In genomic region chr8:122667854-122668253, GRCm38 (mm10) we compare ENCODE assay signal across 13 mouse cellular contexts. TPM values are rescaled to one million over a fixed set of nuclear protein-coding genes. Genes with fewer than 3 reads are reported as not detected.
DNase-seq lines count a peak whose midpoint lies in the region; ATAC-seq and TF ChIP-seq lines count a peak whose summit lies in the region.
"Had no signal": no experiment of that assay in that cellular context is flagged by ENCODE, and none has a peak within 500 bp of the region (broad histone marks: within the 10 kb centered on the region; RNA-seq: fewer than 3 reads in every experiment).

No protein-coding gene starts in this region.

- H3K27ac ChIP-seq in kidney, embryonic 16.5 days (ENCODE audit: low read length) = no peak overlapping the region

- no peak overlapping the region for H3ac ChIP-seq in C2C12 (ENCODE audit: control insufficient read depth, insufficient read length, low read depth)

- H3K9me3 ChIP-seq in kidney, embryonic 16.5 days (ENCODE audit: low read length) = no peaks in the 10 kb centered on the region
- H3K9me3 ChIP-seq: hindbrain, embryonic 15.5 days; limb, embryonic 12.5 days had no signal

- H3K27me3 ChIP-seq in kidney, embryonic 16.5 days (ENCODE audit: insufficient read depth, low read length) = peaks cover 16% of the 10 kb centered on the region; the same call in 1 of the 2 replicates
- H3K27me3 ChIP-seq in C2C12 (ENCODE audit: control insufficient read depth, insufficient read depth, insufficient read length) = peaks cover 60% of the 10 kb centered on the region
- H3K27me3 ChIP-seq: hindbrain, embryonic 15.5 days had no signal

- DNase-seq in kidney, adult 11 months = peak; percentile 36
- DNase-seq in adrenal gland, postnatal 10 days = peak; percentile 50
- peak; percentile 54 to 69 for DNase-seq in layer of hippocampus, adult 8-10 months (ENCODE audit: low spot score in 2 of 2)
- no peak for DNase-seq in ovary, postnatal 10 days (ENCODE audit: low spot score)
- DNase-seq: lung, postnatal 10 days had no signal

- H3K4me2 ChIP-seq in kidney, embryonic 16.5 days (replicated peaks; ENCODE audit: low read depth, low read length) = no peak overlapping the region
- H3K4me2 ChIP-seq: hindbrain, embryonic 15.5 days; limb, embryonic 12.5 days had no signal

- H3K4me1 ChIP-seq in kidney, embryonic 16.5 days (ENCODE audit: insufficient read depth, low read length) = peaks cover 39% of the 10 kb centered on the region

- 78% methylated on average over 11 of the region's 11 CpGs for WGBS in kidney, embryonic 16.5 days

- H3K9ac ChIP-seq in kidney, embryonic 16.5 days (replicated peaks; ENCODE audit: low read length) = no peak overlapping the region; the same call in 1 of the 2 replicates
- H3K9ac ChIP-seq: hindbrain, embryonic 15.5 days; limb, embryonic 12.5 days had no signal

- TF ChIP-seq CTCF in C2C12 (IDR thresholded peaks at IDR 0.05; ENCODE audit: control insufficient read depth, insufficient read depth, insufficient read length) = no peak

- no peak for ATAC-seq in kidney, embryonic 16.5 days (ENCODE audit: low FRiP score, low TSS enrichment)
- no peak for ATAC-seq in granulocyte monocyte progenitor cell, adult 5-6 weeks (replicated peaks; ENCODE audit: poor library complexity, severe bottlenecking)

- no peaks in the 10 kb centered on the region for H3K36me3 ChIP-seq in kidney, embryonic 16.5 days (ENCODE audit: insufficient read depth, low read length)
- no peaks in the 10 kb centered on the region for H3K36me3 ChIP-seq in C2C12 (ENCODE audit: control insufficient read depth, insufficient read depth)
- H3K36me3 ChIP-seq: hindbrain, embryonic 15.5 days; limb, embryonic 12.5 days had no signal

- H3K4me3 ChIP-seq in kidney, embryonic 16.5 days (ENCODE audit: low read length) = no peak overlapping the region
- H3K4me3 ChIP-seq in C2C12 (ENCODE audit: insufficient read depth, poor library complexity, severe bottlenecking) = no peak overlapping the region
- H3K4me3 ChIP-seq: hindbrain, embryonic 15.5 days; limb, embryonic 12.5 days had no signal

- H3K79me3 ChIP-seq in C2C12 (ENCODE audit: low read depth) = no peaks in the 10 kb centered on the region

- H3K79me2 ChIP-seq in C2C12 (ENCODE audit: control insufficient read depth, insufficient read depth) = no peaks in the 10 kb centered on the region

TF ChIP-seq in C2C12, 6 proteins besides CTCF, POLR2A, EP300 and RAD21:
- TF ChIP-seq CEBPB (IDR thresholded peaks at IDR 0.05; ENCODE audit: low read depth) (no peak), MYOD1 (IDR thresholded peaks at IDR 0.05; ENCODE audit: control insufficient read depth, insufficient read length, low read depth) (peak; percentile 29), MAX (IDR thresholded peaks at IDR 0.05) (peak; percentile 8)
TF ChIP-seq in C2C12: peak in this region for 2.

RNA-seq across cellular contexts. Expression of gene Cbfa2t3, which starts 31.1 kb away (rescaled TPM):
- 3.5 and 4.5 TPM in 2 replicates for polyA plus RNA-seq in kidney, embryonic 16.5 days (2015; fragmentation: Nextera tagmentation; extraction: Ambion mirVana)
- polyA plus RNA-seq in C2C12 (2012; fragmentation: generic; extraction: Trizol) = 0.15 TPM
- 10 to 100 TPM; 12.0 to 14.3 TPM for total RNA-seq in adrenal gland, postnatal 10 days (2021)
- total RNA-seq in layer of hippocampus, adult 8-10 months (2022) = 10 to 100 TPM; 30.0 to 39.0 (median 37.0) TPM
- 35.4 and 37.7 TPM in 2 replicates for total RNA-seq in granulocyte monocyte progenitor cell, adult 5-6 weeks (2014; fragmentation: Nextera tagmentation)
- total RNA-seq in granulocyte monocyte progenitor cell, adult 5-6 weeks (2017) = 8.3 and 16.0 TPM in 2 replicates

RNA-seq across cellular contexts. Expression of gene Pabpn1l, which starts 45.3 kb away (rescaled TPM):
- polyA plus RNA-seq in kidney, embryonic 16.5 days (2015; fragmentation: Nextera tagmentation; extraction: Ambion mirVana) = 0.15 and 0.19 TPM in 2 replicates
- polyA plus RNA-seq in C2C12 (2012; fragmentation: generic; extraction: Trizol) = not detected
- not detected for total RNA-seq in adrenal gland, postnatal 10 days (2021)
- not detected for total RNA-seq in layer of hippocampus, adult 8-10 months (2022)
- not detected in 2 replicates for total RNA-seq in granulocyte monocyte progenitor cell, adult 5-6 weeks (2014; fragmentation: Nextera tagmentation)
- not detected in 2 replicates for total RNA-seq in granulocyte monocyte progenitor cell, adult 5-6 weeks (2017)
- total RNA-seq: common myeloid progenitor, adult 5-6 weeks had no signal
- polyA plus RNA-seq: gonadal fat pad, adult 2 months; hindbrain, embryonic 15.5 days; limb, embryonic 12.5 days; testis, adult 2 months had no signal

RNA-seq across cellular contexts. Expression of gene Trappc2l, which starts 56.4 kb away (rescaled TPM):
- polyA plus RNA-seq in kidney, embryonic 16.5 days (2015; fragmentation: Nextera tagmentation; extraction: Ambion mirVana) = 56.7 and 60.1 TPM in 2 replicates
- polyA plus RNA-seq in C2C12 (2012; fragmentation: generic; extraction: Trizol) = 70.2 TPM
- total RNA-seq in adrenal gland, postnatal 10 days (2021) = 10 to 100 TPM; 48.9 to 56.5 TPM
- 10 to 100 TPM; 72.6 to 90.6 (median 75.3) TPM for total RNA-seq in layer of hippocampus, adult 8-10 months (2022)
- total RNA-seq in granulocyte monocyte progenitor cell, adult 5-6 weeks (2014; fragmentation: Nextera tagmentation) = 41.0 and 55.7 TPM in 2 replicates
- total RNA-seq in granulocyte monocyte progenitor cell, adult 5-6 weeks (2017) = 16.1 and 21.7 TPM in 2 replicates

RNA-seq across cellular contexts. Expression of gene Galns, which starts 56.6 kb away (rescaled TPM):
- 17.4 and 18.2 TPM in 2 replicates for polyA plus RNA-seq in kidney, embryonic 16.5 days (2015; fragmentation: Nextera tagmentation; extraction: Ambion mirVana)
- polyA plus RNA-seq in C2C12 (2012; fragmentation: generic; extraction: Trizol) = 9.8 TPM
- total RNA-seq in adrenal gland, postnatal 10 days (2021) = 1 to 10 TPM; 8.0 to 8.3 TPM
- 10 to 100 TPM in 2 of 4 experiments, 1 to 10 TPM in 2; 8.0 to 16.5 (median 11.9) TPM for total RNA-seq in layer of hippocampus, adult 8-10 months (2022)
- 39.0 and 46.3 TPM in 2 replicates for total RNA-seq in granulocyte monocyte progenitor cell, adult 5-6 weeks (2014; fragmentation: Nextera tagmentation)
- 36.1 and 46.6 TPM in 2 replicates for total RNA-seq in granulocyte monocyte progenitor cell, adult 5-6 weeks (2017)
